Mouse (Mus musculus): Measurements from ENCODE around the gene Cyb5b. TPM values are rescaled to one million over a fixed set of nuclear protein-coding genes. Genes with fewer than 3 reads are reported as not detected.

Cyb5b gene
- total RNA-seq, 1 experiment from 2014 or later = 40.4 TPM

DNA sequence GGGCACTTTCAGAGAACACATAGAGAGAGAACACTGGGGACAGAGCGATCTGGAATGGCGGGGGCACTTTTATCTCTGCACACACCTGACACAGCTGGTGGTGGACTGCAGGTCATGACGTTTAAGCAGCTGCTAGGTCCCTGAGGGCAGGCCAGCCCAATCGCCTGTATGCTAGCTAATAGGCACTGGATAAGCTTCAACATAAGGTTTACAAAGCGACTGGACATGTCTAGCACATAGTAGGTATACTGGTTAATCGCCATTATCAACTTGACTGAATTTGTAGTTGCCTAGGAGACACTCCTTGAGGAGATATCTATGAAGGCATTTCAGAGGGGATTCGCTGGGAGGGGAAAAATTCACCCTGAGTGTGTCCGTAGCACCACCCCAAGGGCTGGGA is 26.1 kb upstream of the Cyb5b start:
- ATAC-seq (ENCODE audit: extremely low read depth, insufficient number of reproducible peaks, low FRiP score, poor library complexity, severe bottlenecking) = no peak

DNA sequence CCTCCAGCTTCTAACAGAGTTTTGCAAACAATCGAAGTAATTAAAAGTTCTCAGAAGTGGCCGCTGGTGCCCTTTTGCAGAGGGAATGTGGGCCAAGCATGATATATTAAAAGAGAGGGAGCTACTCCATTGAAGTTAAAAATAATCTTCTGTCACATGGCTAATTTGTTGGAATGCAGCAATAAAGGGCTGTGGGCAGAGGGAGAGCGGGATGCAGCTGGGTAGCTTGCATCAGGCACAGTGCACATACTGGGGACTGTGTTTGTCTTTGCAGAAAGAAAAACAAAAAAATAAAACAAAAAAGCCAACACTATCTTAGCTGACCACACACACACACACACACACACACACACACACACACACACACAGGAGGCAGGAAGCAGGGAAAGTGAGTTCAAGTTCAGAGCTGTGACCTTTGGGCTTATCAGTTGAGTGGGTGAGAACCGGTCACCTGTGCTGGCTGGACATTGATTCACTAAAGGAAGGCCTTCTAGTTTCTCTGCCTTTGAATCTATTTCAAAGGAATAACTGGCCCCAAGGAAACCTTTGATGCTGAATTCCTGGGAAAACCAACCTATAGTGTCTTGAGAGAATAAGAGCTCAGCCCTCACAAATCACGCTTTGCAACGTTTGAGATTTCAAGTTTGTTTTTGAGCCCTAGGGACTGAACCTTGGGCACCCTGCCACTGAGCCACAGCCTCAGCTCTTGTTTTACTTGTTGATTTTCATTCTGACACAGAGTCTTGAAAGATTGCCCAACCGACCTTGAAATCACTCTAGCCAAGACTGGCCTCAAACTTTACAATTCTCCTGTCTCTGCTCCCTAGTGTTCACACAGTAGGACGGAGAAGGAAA is 21.0 kb upstream of the Cyb5b start:
- no peak for ATAC-seq (ENCODE audit: extremely low read depth, insufficient number of reproducible peaks, low FRiP score, poor library complexity, severe bottlenecking)

DNA sequence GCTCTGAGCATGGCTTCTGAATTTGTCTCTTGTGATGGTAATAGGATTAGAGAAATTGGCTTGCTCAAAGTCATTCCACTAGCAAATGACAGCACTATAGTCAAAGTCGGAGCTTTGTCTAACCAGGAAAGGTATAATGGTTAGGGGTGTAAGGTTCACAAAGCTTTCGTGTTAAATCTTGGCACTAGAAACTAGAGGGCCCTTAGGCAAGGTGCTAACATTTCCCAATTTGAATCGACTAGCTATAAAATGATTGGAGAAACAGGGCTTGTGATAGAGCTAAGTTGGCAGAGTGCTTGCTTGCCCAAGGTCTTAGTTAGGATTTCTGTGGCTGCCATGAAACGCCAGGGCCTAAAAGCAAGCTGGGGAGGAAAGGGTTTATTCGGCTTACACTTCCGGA is 20.4 kb upstream of the Cyb5b start:
- no peak for ATAC-seq (ENCODE audit: extremely low read depth, insufficient number of reproducible peaks, low FRiP score, poor library complexity, severe bottlenecking)

DNA sequence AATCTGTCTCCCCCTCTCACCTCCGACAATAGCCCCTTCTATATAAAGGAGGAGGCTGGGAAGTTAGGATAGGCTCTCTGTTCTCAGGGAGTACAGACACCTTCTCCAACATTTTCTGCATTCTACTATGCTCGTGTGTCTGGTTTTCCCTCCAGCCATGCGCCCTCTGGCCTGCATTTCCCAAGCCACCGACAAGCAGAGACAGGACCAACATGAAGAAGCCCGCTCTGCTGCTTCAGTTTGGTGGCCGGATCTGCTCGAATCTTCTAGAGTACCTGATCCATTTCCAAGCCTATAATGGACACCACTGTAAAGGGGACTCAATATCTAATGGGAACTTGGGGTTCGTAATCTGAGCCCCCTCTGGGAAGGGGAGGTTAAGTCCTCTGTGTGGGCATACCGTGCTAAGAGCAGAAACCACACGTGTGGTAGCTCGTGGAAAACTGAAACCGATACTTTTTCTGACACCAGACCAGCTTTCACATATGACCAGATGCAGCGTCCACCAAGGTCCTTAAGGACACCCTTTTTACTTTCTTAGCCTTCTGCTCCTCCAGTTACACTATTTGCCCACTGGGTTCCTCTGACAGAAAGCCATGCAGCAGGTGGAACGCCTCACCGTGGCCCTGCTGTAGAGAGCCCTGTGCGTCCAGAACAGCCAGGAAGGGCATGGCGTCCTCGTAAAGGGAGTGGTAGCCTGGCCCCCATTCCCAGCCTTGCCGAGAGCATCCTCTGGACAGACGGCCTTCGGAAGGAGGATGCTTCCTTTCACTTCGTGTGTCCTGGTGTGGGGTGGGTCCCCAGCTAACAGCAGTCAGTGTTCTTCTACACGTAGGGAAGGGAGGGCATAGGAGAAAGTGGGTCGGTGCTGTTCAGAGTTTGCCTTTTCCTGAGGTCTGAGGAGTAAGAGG is 17.6 kb upstream of the Cyb5b start:
- ATAC-seq (ENCODE audit: extremely low read depth, insufficient number of reproducible peaks, low FRiP score, poor library complexity, severe bottlenecking) = no peak

DNA sequence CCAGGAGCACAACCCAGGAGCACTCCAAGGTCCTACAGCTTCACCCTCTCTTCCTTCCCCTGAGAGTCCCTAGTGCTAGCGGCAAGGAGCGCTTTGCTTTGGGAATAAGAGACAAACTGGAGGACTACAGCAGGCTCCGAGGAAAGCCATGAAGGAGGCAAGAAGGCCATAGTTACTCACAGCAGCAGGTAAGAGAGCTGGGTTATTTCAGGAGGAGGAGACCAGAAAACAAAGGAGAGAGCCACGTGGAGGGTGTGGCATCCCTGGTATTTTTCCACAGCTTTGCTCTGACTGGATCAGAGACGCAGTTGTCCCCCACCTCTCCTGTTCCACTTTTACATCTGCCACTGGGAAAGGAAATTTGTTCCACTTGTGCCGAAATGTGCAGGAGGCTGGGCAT is 16.6 kb upstream of the Cyb5b start:
- no peak for ATAC-seq (ENCODE audit: extremely low read depth, insufficient number of reproducible peaks, low FRiP score, poor library complexity, severe bottlenecking)

DNA sequence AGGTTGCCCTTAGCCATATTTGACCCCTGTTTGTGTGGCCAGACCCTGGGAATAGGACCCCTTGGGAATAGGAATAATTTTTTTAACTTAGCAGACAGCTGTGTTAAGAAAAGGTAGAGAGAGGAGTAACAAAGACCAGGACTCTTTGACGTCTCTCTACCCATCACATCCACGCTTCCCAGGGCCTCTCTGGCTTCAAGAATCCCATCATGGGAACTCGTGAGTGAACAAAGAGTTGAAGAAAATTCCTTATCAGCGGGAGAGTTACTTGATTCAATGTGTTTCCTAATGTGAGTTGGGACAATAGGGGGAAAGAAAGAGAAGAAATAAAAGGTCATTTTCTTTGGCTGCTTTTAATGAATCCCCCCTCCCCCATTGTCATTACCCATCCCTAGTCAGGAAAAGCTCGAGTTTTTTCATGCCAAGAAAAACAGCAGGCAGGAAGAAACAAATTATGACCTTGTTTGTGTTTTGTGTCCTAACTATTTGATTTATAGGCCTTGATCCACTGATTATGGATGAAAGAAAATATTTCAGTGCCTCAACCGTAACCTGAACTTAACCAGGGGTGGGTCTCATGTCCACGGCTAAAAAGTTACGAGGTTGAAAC is 14.3 kb upstream of the Cyb5b start:
- ATAC-seq (ENCODE audit: extremely low read depth, insufficient number of reproducible peaks, low FRiP score, poor library complexity, severe bottlenecking) = no peak

DNA sequence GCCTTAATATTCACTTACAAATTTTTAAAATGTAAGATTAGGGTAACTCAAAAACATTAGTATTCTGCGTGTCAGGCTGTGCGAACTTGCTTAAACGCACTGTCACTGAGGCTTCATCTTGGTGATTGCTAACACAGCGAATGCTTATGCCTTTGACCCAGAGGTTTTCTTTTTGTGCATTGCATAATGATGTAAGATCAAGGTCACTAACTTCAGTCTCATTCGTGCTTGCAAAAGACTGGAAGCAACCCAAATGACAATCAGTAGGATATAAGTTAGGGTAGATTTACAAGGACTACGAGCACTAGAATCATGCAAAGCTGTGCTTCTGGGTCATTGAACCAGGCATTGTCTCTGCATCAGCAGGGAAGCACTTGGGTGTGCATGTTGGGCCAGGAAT is 12.8 kb upstream of the Cyb5b start:
- ATAC-seq (ENCODE audit: extremely low read depth, insufficient number of reproducible peaks, low FRiP score, poor library complexity, severe bottlenecking) = no peak

DNA sequence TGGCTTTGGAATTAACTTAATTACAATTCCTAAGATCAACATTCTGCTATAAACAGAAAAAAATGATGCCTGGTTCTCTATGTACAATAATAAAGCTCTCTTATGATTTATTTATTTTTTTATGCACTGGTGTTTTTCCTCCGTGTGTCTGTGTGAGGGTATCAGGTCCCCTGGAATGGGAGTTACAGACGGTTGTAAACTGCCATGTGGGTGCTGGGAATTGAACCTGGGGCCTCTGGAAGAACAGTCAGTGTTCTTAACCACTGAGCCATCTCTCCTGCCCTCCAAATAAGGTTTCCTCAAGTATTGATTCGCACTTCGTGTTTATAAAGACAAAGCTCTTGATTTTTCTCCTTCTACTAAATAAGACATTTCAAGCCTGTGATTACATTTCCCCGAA is 12.1 kb upstream of the Cyb5b start:
- no peak for ATAC-seq (ENCODE audit: extremely low read depth, insufficient number of reproducible peaks, low FRiP score, poor library complexity, severe bottlenecking)

DNA sequence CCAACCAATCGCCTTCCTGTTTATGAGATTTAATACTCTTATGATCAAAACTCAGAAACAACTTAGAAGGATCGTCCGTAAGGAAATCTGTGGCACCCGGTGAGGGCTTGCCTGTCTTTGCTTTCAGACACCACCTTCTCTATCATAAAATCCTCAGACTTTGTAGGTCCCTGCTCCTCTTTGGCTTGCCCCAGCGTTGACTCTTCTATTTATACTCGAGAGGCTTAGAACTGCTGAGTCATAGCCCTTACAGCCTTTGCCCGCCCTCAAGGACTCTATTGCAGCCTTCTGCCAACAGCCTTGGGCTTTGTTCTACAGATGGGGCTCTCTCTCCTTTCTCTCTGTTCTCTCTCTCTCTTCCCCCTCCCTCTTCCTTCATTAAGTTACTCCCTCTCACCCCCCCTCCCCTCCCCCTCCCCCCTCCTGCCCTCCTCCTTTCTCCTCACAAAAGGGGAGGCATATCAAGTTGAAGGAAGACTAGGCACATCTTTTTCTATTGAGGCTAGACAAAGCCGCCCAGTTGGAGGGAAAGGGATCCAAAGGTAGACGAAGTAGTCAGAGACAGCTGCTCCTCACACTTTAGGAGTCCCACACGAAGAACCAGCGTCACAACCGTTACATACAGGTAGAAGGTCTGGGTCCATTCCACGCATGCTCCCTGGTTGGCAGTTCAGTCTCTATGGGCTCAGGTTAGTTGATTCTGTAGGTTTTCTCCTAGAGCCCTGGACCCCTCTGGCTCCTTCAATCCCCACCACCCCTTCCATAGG is 10.6 kb upstream of the Cyb5b start:
- no peak for ATAC-seq (ENCODE audit: extremely low read depth, insufficient number of reproducible peaks, low FRiP score, poor library complexity, severe bottlenecking)

DNA sequence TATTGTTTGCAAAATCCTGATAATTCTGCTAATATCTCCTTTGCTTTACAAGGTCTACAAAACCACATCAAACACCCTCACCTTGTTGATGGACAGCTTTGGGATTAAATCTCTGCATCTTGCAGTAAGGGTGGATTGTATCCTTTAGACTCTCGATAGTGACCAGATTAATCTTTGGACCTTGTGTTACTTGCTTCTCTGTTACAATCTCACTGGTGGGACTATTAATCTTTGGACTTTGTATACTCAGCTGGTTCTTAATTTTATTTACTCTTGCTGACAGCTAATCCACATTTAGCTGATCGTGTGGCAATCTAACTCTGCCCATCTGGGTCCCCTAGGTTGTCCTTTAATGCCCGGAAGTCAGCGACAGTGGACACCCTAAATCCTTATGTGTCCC is 7.9 kb upstream of the Cyb5b start:
- ATAC-seq (ENCODE audit: extremely low read depth, insufficient number of reproducible peaks, low FRiP score, poor library complexity, severe bottlenecking) = no peak

DNA sequence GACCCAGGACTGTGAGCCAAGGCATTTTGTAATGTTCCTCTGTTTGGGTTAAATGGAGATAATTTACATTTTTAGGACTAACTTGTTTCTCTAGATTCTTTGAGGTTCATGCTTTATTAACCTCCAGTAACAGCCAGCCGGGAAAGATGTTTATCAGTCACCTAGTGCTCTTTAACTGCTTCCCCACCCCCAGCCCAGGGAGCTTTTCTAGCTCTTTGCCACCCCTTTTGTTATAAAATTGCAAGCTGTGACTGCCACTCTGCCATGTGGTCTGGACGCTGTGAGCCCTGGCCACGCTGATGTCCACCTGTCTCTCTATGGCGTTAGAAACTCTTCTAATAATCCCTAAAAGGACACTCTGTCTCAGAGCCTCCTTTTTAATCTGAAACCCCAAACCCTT is 6.9 kb upstream of the Cyb5b start:
- no peak for ATAC-seq (ENCODE audit: extremely low read depth, insufficient number of reproducible peaks, low FRiP score, poor library complexity, severe bottlenecking)

DNA sequence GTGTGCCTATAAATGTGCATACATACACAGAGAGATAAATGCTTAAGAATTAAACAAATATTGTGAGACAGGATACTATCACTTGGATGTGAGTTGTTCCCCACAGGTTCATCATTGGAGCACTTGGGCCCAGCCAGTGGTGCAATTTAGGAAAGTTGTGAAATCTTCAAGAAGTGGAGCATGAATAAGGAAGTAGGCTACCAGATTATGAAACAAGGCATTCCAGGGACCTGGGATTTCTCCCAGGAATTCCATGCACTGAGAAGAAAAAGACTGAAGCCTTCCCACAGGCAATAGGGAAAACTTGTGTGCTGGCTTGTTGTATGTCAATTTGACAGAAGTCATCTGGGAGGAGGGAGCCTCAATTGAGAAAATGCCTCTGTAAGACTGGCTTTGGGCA is 4.3 kb upstream of the Cyb5b start:
- ATAC-seq (ENCODE audit: extremely low read depth, insufficient number of reproducible peaks, low FRiP score, poor library complexity, severe bottlenecking) = no peak

DNA sequence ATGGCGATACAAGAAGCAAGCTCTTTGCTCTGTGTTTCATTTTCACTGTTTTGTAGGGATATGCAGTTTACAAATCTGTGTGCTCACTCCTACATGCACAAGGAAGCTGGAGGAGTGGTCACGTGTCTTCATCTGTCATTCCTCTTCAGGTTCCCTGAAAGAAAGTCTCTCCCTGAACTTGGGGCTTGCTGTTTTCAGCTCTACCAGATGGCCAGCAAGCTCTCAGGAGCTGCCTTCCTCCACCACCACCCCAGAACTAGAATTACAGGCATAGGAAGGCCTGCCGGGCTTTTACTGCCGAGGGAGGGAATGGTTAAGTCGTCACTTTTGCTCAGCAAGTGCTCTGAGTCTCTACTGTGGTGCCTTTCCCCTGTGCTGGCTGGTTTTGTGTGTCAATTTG is 1.6 kb upstream of the Cyb5b start:
- no peak for ATAC-seq (ENCODE audit: extremely low read depth, insufficient number of reproducible peaks, low FRiP score, poor library complexity, severe bottlenecking)

DNA sequence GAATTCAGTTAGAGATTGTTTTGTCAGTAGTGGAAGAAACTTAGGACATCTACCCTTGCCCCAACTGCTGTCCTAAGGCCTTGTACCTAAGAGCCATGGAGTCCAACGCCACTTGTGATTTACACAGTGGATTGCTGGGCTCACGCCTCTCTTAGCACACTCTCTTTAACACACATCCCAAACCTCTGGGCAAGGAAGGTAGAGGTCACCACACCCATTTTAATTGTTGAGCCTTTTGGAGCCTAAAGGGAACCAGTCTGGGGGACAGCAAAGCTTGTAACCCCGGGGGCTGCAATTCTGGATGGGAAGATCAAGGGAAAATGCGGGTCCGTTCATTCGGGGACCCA is 410 bp upstream of the Cyb5b start:
- ATAC-seq (ENCODE audit: extremely low read depth, insufficient number of reproducible peaks, low FRiP score, poor library complexity, severe bottlenecking) = no peak

DNA sequence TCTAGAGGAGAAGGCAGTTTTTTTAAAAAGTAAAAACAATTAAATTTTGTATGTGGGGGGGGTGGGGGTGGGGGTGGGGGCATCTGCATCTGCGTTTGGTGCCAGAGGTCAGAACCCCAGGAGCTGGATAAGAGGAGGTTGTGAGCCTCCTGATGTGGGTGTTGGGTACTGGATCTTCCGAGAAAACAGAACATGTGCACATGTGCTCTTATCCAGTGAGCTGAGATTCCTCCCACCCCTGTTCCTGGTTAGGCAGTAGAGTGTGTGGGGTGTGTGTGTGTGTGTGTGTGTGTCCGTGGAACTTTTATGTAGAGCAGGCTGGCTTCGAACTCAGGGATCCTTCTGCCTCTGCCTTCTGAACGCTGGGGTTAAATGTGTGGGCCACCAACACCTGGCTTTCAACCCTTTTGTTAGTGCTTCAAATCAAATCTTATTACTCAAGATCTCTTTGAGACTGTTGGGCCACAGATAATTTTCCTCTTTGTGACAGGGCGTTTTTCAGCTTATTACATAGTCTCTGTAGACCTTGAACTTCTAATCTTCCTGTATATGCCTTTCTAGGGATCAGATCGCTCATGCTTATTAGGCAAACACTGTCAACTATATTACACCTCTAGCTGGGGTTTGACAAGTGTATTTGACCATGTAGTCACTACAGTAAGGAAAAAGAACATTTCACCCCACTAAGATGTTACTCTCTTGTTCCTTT is 926 bp downstream of the Cyb5b start:
- no peak for ATAC-seq (ENCODE audit: extremely low read depth, insufficient number of reproducible peaks, low FRiP score, poor library complexity, severe bottlenecking)

DNA sequence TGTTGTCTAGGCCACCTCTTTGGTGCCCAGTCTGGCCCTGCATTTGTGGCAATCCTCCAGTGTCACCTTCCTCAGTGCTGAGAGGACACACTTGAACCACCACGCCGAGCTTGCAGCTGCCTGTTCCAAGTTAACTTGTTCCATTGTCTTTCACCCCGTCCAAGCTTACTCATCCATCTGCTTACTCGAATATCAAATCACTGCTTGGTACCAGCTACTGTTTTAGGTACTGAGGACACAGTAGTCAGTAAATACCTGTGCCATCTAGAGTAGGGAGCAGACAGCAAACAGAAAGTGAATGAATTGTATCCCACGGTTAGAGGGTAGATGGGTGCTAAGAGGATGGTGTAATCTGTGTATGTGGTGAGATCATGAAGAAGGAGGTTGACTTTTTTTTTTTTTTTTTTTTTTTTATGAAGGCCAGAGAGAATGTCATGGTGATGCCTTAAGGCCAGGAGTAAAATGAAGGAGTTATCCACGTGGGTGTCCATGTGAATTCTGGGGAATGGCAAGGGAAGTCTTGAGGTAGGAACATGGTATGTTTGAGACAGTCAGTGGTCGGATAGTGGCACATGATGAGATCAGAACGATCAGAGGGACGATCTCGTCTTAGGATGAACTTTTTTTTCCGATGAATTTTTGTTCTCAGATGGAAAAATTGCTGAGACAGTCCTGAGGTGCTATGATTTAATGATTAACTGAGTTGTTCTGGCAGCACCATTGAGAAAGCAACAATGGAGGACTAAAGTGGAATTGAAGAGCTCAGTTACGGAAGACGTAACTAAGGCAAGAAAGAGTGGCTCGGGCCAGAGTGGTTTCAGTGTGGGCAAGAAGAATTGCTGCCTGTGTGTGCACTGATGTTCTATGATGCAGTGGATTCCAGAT is 3.1 kb downstream of the Cyb5b start:
- ATAC-seq (ENCODE audit: extremely low read depth, insufficient number of reproducible peaks, low FRiP score, poor library complexity, severe bottlenecking) = no peak

DNA sequence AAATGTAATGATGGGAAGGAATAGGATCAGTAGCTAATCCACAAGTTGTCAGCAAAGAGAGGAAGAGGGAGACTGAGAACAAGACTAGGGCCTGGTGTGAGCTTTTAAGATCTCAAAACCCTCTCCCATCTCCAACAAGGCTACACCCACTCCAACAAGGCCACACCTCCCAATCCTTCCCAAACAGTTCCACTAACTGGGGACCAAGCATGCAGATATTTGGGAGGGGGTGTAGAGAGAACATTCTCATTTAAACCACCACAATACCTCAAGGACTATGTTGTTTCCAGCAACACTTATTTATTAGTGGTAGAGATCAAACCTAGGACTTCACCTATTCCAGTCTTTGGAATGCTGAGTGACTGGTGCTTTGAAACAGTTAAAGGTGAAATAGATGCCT is 6.4 kb downstream of the Cyb5b start:
- no peak for ATAC-seq (ENCODE audit: extremely low read depth, insufficient number of reproducible peaks, low FRiP score, poor library complexity, severe bottlenecking)

DNA sequence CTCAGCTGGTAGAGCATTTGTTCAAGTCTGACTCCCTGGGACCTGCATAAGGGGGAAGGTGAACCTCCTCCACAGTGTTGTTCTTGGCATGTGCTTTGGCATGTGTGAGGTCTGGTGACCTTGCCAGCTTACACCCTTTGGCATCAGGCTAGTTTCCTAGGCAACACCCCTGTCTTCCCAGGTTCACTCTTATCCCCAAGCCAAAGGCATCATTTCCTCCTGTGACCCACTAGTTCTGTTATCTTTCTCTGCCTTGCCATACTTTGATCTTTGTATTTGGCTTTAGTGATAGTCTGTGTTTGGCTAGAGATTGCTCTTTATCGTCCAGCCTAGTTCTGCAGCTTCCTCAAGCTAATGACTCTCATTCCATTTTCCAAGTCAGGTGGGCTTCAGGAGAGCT is 7.4 kb downstream of the Cyb5b start:
- no peak for ATAC-seq (ENCODE audit: extremely low read depth, insufficient number of reproducible peaks, low FRiP score, poor library complexity, severe bottlenecking)

Measured in neutrophil, adult 5-6 weeks (primary cell).